Mouse (Mus musculus) heart, postnatal 4 days (tissue): ENCODE measurements around the gene Tjp1. TPM values are rescaled to one million over a fixed set of nuclear protein-coding genes. Genes with fewer than 3 reads are reported as not detected.

Experiments used
- DNase-seq: peaks from one replicate; pipeline ENCODE4 v3.0.0; 2021
- total RNA-seq, 2 experiments: library from RNA; stranded (reverse); gene quantifications; 2 replicates each; pipeline ENCODE4 v1.2.3; 2021

Gene Tjp1
- total RNA-seq, 2 experiments from 2014 or later: 148 to 156 TPM

DNA sequence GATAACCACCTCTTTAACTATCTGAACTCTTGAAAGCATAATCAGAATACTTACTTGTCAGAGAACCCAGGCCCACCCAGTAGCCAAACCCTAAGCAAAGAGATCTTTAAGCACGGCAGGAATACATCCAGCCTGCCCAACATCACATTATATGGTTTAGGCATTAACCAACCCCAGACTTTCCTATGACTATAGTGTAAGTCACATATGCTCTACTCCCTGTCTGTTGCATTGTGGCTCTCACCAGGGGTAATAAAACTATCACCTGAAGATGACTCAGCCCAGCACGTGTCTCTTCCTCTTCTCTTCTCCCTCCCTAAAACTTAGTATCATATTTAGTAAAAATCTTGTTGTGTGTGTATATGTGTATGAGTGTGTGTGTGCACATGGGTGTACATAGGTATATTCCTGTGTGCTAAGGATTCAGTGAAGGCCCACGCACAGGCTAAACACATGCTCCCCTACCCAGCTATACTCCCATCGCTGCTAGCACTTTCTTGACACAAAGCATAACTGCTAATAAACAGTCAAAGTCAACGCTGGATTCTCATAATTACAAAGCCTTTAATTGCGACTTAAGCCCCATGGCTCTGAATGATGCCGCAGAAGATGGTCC is 139.9 kb downstream of the Tjp1 start:
- DNase-seq: no peak

DNA sequence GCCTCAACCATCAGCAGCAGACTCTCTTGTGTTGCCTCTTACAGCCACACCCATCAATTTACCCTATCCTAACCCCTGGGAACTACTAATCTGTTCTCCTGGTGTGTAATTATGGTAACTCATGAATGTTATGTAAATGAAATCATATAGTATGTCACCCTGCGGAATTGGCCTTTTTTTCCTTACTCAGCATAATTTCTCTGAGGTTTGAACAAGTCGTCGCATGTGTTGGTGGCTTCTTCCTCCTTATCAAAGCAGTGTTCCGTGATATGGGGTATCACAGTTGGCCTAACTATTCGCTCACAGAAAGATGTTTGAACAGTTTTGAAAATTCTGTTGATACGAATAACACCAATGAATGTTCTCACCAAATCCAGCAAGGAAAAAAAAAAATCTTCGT is 142.8 kb downstream of the Tjp1 start:
- no peak for DNase-seq

DNA sequence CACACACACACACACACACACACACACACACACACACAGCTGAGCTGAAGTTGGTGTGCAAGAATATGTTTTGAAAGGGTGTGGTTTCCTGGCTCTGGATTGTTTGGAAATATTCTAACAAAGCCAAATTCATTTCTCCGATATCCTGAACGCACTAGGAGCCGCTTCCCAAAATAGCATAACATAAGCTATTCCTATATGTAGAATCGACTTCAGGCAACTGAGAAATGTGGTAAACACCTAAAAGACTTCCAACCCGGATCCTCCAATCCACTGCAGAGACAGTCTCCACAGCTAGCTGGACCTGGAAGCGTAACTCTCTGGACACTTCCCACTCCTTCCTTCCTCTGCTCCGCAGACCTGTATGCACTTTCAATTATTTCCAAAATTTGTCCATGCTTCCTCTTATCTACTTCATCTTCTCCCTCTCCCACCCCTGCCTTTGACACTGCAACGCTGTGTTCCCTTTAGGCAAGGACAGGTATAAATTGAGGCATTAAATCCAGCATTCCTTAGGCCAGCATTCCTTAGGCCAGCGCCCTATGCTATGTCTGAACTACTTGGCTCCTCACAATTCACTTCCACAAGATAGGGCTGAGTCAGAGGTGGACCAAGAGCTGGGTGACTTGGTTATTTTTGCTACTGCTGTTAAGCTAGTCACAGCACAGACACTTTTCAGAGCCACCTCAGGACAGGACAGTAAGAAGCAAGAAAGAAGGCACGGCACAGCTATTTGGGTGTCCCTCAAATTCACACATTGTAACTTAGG is 144.9 kb downstream of the Tjp1 start:
- DNase-seq: no peak

DNA sequence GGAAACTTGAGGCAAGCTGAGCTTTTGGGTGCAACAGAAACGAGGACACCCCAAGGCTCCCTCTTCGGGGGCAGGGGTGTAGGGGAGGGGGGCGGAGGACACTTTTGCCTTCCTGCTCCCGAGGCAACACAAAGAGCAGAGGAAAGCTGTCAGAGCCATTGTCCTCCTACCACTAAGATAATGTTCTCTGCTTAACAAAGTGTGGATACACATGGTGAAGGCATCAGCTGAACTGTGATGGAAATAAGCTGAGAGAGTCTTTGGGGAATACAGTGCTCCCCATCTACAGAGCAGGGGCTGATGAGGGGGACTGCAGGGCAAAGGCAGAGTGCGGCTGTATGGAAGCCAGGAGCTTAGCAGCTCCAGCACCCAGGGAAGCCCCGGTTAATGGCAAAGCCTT is 145.7 kb downstream of the Tjp1 start:
- DNase-seq: peak; percentile 20

DNA sequence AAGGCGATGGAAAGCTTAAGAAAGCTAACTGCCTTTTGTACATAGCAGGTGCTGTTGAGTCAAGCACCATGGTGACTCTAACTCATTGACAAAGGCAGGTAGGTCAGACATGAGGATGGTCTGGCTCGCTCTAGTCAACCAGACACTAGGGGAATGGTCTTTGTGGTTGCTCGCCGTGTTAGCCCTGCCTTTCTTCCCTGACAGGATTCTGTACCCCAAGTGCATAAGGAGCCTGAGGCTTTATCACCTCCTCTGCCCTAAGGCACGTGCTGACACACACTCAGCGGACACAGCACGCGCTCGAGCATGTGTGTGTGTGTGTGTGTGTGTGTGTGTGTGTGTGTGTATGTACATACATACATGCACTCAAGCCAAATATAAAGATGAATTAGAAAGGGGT is 146.9 kb downstream of the Tjp1 start:
- no peak for DNase-seq

DNA sequence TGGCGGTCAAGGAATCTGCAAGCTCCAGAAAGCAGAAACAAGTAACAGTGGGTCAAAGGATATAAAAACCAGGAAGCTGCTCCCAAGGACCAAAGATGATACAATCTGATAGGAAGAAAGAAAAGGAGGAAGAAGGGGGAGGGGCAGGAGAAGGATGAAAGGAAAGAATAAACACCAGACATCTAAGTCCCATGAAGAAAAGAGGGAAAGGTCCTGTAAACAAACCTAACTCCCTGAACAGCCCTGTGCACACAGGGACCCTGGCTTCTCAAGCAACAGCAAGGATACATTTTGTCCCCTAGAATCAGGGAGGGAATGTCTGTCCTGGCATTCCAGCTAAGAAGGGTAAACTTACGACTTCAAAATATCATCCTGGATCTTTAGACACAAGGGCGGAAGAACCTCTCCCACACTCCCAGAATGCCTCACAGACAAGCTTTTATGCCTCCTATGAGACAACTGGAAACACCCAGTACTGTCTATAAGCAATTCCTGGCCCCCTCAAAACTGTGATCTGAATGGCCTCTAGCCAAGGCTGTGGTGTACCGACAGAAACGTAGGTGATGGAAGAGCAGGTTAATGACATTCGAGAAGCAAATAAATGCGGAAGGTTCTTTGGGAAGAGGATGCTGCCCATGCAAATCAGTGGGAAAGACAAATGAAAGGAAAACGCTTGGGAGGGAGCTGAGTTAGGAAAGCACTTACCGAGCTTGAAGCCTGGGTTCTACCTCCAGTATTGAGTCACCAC is 148.6 kb downstream of the Tjp1 start:
- DNase-seq: no peak

DNA sequence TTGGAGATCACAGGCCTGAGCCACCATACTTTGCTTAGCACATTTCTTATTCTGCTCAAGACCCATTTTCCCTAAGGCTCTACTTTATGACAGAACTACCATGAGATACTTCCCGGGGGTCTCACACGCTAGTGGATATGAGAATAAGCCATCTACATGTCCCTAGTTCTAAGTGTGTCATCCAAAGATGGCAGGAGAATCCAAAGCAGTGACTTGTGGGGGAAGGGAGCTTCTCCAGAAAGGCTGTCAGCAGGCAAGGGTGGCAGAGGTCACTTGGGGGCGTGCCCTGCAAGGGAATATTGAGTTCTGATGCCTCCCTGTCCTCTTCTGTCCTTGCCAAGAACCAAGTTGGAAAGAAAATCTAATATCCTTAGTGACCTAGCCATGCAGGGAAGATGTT is 150.1 kb downstream of the Tjp1 start:
- DNase-seq: no peak

DNA sequence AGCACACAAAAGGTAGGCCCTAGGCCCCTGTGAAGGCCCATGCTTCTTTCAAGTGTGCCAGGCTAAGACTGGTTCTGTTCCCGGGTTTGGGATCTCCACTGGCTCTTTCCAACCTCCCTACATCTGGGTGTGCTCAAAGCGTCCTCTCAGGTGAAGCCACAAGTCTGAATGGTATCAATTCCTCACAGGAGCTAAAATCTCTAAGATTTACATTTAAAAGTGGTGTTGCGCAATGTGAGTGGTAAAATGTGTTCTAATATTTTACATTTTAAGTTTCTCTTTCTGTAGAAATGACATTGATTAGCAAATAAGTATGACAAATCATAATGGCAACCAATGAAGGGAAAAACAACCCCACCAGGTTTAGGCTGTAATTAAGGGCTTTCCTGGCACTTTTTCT is 152.0 kb downstream of the Tjp1 start:
- no peak for DNase-seq

DNA sequence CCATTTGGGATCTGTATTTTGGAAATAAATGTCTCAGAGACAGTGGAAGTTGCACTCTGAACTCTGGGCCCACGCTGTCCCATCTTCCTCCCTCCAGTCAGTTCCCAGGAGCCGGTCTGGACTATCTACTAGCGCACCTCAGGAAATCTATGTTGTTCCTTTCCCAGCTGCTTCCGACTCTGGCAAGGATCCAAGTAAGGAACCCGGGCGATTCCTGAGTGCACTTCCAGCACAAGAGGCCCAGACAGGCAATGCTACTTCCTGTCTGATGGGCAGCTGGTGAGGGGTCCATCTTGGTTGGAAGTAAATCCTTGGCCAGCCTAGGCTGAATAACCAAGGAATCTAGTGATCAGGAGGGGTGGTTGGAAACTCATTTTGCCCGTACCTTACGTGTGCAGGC is 152.4 kb downstream of the Tjp1 start:
- DNase-seq: peak; percentile 65

DNA sequence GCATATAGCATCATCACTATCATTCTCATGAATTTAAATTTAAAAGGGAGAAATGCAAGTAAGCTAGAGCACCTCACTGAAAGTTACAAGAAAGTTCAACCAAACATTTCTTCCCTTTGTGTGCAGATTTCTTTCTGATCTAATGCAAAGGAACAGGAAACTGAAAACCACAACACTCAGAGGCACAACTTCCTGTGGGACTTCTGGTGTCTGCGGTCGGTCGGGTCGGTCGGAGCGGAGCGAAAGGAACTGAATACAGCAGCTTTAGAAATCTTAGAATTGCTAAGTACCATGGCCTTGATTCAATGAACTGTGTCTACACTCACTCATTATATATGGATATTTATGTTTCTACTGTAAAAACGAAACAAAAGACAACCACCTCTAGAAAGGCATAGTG is 154.2 kb downstream of the Tjp1 start:
- DNase-seq: no peak

DNA sequence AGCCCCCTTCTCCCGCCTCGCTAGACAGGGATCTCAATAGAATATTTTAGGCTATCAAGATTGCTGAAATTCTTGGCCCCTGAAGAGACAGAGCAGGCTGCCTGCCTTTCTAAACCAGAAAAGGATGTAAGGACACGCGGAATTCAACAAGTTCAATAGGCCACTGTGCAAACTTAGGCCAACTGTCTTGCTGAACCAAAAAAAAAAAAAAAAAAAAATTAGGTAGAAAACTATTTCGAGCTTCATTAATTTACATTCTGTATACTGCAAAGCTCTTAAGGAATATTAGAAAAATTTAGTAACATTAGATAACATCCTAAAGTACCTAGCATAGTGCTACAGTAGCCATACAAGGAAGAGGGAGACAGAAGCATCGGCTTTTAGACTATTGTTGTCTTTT is 155.8 kb downstream of the Tjp1 start:
- DNase-seq: no peak

DNA sequence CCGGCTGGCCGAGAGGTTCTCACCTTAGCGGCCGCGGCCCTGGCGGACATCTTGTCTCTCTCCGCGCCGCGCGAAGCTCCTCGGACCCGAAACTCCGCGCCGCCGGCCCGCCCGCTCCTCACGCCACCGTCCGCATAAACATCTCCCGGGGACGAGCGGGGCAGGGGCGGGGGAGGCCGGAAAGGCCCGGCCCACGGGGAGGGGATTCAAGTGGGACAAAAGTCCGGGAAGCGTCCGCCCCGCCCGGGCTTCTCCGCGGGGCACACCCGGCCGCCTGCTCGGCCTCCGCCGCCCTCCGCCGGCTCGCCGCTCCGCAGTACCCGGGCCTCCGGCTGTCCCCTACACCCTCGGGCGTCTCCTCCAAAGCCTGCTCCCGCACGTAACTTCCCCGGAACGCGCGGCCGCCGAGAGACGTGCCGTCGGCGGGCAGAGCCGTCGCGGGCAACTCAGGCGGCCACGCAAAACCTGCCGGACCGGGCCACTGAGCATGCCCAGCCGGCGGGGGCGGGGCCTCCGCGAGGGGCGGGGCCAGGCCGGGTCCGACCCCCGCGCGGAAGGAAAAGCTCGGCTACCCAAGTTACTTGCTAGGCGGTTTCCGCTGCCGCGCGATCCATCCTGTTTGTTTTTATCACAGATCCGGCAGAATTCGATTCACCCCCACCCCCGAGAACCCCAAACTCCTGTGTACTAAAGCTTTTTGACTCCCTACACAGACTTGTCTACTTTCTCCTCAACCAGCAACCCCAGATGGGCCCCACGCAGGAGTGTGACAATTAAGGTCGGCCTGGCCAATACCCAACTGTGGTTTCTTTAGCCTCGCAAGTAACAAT is 156.6 kb downstream of the Tjp1 start:
- peak; percentile 95 for DNase-seq

DNA sequence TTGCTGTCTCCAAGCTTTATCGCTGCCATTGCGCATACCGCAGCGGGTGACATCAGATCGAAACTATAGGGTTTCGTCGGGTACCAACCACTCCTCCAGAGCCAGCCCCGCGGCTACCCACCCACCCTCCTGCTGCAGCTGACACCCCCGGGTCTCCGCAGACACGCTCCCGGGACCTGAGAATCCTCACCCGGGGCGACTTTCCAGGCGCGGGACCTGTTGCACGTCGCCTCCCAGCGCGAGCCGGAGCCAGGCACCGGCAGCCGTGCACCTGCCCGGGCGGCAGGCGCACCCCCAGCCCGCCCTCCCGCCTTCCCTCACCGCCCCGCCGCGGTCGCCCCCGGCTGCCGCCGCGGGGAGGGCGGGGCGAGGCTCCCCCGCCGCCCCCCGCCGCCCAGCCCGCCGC is 157.2 kb downstream of the Tjp1 start:
- peak; percentile 55 for DNase-seq

DNA sequence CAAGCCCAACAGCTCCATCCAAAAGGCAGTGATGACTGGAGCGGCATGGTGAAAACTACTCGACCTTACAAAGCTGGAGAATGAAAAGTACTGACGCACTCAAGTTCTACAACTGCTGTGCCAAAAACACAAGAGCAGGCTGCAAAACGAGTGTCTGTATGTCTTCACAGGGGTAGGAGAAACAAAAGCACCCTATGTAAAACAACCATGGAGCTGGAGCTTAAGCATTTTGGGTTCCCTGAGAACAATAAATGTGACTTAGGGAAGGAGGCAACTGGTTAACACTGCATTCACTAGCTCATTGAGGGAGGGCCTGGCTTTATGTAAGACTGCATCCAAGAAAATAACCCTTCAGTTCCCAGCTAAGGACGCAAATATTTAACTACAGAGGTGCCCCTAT is 158.5 kb downstream of the Tjp1 start:
- DNase-seq: no peak

DNA sequence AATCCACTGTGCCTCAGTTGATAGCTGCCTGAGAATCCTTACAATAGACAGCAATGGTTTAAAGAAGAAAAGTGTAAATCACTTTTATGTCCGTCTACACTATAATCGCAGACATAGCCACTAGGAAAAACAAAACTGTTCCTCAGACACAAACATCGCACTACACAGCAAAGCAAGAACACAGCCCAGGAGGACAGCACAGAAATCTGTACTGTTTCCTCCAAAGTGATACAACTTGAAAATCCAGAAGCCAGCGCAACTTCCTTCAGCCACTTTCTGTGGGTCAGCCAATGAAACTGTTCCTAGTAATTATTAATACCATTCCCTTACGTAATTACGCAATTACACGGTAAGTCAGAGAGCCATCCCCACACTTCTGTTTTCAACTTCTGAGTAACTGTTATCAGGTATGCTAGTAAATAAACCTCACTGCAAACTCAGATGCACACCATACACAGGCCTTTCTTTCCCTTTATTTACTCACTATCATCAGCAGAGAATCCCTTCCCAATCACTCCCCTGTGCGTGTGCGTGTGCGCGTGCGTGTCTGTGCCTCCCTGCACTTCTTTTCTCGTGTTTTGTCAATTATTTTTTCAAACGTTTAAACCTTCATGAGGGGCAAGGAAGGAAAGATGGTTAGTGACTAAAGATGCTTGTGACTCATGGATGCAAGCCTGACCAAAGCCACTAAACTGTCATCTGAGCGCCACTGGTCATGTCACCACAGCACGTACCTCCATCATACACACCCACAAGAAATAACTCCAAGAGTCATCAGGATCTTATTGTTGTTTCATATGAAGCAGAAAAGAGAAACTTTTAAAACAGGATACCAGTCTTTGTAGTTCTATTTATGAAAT is 160.0 kb downstream of the Tjp1 start:
- DNase-seq: no peak

DNA sequence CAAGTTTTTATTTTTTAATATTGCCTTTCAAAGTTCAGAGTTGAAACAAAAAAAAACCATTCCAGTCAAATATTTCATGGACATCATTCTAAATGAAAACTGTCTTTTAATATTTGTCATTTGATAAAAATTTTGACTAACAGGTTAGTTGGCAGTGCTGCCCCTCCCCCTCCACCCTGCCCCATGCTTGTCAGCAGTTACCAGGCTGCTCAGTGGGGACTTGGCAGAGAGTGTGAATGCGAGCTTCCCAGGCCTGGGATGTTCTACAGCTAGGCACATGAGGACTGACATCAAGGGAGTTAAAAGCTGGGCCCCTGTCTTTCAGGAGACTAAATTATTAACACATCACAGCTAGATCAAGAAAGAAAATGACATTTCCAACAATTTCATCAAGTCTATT is 161.4 kb downstream of the Tjp1 start:
- peak; percentile 65 for DNase-seq

DNA sequence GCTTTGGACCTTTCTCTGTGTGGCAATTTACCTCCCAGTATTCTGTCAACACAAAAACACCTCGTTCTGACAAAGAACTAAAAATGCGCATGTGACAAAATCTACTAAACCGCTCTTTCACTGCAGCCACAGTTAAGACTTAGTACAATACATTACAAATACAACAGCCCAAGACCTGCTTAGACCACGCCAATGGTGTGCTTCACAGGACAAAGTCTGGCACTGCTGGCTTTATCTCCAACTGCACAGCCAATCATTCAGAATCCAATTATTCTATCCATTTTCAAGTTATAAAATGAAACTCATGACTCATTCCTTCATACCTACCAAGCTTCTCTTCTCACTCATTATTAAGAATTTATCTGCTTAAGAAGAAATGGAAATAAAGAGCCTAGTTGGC is 162.0 kb downstream of the Tjp1 start:
- DNase-seq: no peak

DNA sequence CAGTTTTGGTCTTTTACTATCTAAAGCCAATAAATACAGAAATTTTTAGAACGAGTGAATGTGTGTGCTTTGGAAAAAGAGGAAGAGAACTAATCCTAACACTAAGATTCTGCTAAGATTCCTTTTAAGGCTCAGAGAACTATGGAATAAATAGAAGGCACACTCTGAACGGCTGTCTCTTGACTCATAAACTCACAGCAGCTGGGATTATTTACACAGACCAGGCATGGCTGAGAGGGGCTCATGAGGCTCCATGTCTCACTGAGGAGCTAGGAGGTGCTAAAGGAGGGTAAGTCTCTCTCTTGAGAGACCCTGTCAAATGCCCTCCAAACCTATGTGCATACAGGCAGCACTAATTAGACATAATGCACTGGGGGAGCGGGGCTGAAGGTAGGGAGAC is 167.3 kb downstream of the Tjp1 start:
- DNase-seq: no peak

DNA sequence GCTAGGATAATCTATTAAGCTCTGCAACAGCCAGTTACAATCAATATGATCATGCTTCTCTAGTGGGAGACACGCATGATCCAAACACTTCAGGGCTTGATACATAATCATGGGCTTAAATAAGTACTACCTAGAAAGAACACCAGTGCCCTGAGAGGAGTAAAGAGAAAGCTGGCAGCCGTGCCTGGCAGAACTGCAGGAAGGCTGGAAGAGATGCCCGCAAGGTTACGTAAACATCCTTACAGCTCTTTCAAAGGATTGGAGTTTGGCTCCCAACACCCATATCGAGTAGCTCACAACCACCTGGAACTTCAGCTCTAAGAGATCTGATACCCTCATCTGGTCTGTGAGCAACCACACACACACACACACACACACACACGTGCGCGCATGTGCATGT is 167.8 kb downstream of the Tjp1 start:
- no peak for DNase-seq

DNA sequence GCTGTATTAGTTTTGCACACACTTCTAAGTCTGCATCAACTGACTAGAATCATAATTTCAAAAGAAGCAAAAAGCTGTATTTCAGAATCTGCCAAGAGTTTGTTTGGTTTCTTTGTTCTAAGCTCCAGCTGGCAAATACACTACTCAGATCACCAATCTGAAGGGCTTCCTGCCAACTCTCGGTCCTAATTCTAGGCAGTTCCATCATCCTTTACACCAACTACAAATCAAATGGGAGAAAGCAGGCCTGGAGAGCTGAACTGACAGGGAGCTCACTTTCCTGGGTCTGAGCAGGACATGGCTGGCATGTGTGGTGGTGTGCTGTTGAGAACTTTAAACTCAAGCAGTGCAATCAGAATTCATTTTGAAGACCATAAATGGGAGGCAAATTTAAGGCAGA is 170.0 kb downstream of the Tjp1 start:
- peak; percentile 67 for DNase-seq

DNA sequence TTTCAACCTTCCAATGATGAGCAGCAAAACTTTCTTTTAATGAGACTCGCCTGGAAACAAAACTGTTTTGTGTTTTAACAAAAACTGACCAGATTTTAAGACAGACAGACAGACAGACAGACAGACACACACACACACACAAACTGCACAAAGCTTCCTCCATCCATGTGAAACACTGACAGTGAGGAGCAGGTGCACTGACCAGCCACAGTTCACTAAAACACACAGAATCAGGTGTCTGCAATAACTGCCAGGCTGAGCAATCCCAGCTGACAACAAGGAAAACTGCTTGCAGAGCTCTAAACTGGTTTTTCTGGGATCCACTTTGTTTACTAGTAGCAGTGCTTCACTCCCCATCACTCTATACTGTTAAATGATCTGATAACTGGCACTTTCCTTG is 171.4 kb downstream of the Tjp1 start:
- DNase-seq: no peak

DNA sequence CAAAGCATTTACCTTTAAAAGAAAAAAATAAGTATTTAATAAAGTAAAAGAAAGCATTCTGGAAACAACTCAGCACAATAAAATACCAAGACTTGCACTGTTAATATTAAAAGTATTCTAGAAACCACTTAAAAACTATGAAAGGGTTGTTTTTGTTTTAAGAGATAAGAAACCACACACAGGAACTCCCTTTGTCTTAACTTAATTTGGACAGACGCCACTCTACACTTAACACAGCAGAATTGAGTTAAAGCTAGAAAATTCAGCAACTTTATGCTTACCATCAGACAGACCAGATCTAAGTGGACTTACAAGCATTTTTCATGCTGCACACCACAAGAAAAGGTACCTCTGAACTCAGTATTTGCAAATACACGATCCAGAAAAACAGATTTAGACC is 172.7 kb downstream of the Tjp1 start:
- no peak for DNase-seq
